Mouse (Mus musculus): ENCODE measurements around the gene Kctd6. TPM values are rescaled to one million over a fixed set of nuclear protein-coding genes. Genes with fewer than 3 reads are reported as not detected.
A peak's percentile ranks its signal among the peaks of the same experiment; 100 is the strongest.

Gene Kctd6
- polyA plus RNA-seq, 1 experiment from 2014 or later, result 15.7 TPM

DNA sequence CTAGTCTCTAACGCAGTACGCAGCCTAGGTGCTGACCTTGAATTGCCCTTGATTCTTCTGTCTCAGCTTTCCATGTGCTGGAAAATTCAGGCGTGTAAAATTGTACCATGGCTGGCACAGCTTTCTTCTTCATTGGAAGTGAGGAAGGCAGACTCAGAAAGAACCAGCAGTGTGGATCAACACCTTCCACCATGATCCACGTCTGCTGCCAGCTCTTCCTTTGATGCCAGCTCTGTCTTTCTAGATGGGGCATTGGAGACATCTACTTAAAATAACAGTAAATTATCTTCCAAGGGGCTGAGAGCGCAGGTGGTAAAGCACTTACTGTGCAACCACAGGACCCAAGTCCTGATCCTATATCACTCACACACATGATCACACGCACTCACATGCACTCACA lies 21.2 kb upstream of the Kctd6 start:
- Histone ChIP-seq H3K4me2 (replicated peaks) (no peak overlapping the region), H3K4me3 (no peak overlapping the region), H3K27me3 (no peaks in the 10 kb centered on the region), H3K27ac (replicated peaks) (no peak overlapping the region), H3K9me3 (no peaks in the 10 kb centered on the region), H3K9ac (replicated peaks) (no peak overlapping the region), H3K36me3 (no peaks in the 10 kb centered on the region), H3K4me1 (no peaks in the 10 kb centered on the region)
- WGBS, result 88% methylated on average over 6 of the region's 6 CpGs
- ATAC-seq (replicated peaks), result no peak

DNA sequence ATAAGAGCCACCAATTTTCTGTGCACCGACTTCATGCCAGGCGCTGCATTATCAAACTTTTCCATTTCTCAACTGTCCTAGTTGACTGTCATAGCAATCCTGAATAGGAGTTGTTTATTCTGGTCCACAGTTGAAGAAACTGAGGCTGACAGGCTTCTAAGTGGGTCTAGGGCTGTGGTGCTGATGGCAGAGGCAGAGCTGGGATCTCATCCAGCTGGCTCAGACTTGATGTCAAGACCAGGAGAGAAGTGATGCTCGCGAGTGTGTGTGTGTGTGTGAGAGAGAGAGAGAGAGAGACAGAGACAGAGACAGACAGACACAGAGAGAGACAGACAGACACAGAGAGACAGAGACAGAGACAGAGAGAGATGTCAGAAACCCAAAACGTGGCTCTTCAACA lies 13.2 kb upstream of the Kctd6 start:
- Histone ChIP-seq H3K4me1 (peaks cover 11% of the 10 kb centered on the region), H3K36me3 (no peaks in the 10 kb centered on the region), H3K4me3 (no peak overlapping the region), H3K27ac (replicated peaks) (no peak overlapping the region), H3K27me3 (no peaks in the 10 kb centered on the region), H3K9me3 (no peaks in the 10 kb centered on the region), H3K9ac (replicated peaks) (no peak overlapping the region), H3K4me2 (replicated peaks) (no peak overlapping the region)
- 45% methylated on average over 5 of the region's 5 CpGs for WGBS
- peak; percentile 63; the same call in 1 of the 2 replicates for ATAC-seq (replicated peaks)

DNA sequence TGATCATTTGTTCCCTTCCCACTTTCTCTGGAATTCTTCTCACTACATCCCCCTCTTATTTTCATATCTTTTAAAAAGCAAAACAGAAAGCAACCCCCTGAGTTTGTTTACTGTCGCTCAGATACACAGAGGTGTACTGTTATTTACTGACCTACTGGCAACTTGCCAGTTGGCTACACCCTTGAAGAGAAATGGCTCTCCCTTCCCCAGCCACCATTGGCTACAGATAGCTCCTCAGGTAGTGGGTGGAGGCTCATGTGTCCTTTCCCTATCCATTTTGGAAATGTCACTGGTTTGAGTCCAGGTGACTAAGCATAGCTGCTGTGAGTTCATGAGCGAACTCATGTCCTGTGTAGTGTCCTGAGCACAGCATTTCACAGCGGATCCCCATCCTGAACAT lies 12.2 kb upstream of the Kctd6 start:
- 80% methylated on average over 3 of the region's 3 CpGs for WGBS

DNA sequence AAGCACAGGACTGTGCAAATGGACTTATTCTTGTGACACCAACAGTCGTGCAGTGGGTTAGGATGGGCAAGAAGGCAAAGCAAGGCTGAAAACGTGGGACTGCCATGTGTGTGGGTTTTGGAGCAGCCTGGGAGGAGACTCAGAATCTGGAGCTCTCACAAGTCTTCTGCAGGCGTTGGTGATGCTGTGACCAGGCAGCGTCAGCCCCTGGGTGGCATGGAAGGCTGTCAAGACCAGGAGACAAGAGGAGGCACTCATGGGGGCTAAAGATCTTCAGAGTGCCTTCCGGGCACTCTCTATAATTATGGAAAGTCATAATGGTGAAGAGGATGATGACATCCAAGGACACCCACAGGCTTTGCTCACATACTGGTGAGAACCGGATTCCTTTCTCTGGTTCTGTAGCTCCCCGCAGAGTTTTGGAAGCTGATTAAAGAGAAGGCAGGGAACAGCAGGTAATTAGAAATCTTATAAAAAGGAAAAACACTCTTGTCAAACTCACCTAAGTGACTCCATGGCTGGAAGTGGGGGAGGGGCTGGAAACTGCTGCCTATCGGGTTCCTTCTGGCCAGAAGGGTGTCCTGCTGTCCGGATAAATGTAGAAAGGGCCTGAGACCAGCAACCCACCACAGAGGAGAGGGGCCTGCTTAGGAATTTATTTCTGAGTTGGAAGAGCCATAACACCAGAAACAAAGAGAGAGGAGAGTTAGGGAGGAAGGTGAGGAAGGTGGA lies 7.6 kb upstream of the Kctd6 start:
- WGBS, result 51% methylated on average over 9 of the region's 9 CpGs
- ATAC-seq (replicated peaks), result no peak
- no peaks in the 10 kb centered on the region for H3K9me3 ChIP-seq

More for the DNA sequence above, 12.2 kb upstream of the Kctd6 start:
- no peaks in the 10 kb centered on the region for H3K27me3 ChIP-seq
- ATAC-seq (replicated peaks), result no peak
- no peaks in the 10 kb centered on the region for H3K9me3 ChIP-seq
- H3K9ac ChIP-seq (replicated peaks), result no peak overlapping the region
- no peaks in the 10 kb centered on the region for H3K36me3 ChIP-seq
- H3K27ac ChIP-seq (replicated peaks), result no peak overlapping the region
- H3K4me1 ChIP-seq, result peaks cover 11% of the 10 kb centered on the region
- no peak overlapping the region for H3K4me3 ChIP-seq
- no peak overlapping the region for H3K4me2 ChIP-seq (replicated peaks)

DNA sequence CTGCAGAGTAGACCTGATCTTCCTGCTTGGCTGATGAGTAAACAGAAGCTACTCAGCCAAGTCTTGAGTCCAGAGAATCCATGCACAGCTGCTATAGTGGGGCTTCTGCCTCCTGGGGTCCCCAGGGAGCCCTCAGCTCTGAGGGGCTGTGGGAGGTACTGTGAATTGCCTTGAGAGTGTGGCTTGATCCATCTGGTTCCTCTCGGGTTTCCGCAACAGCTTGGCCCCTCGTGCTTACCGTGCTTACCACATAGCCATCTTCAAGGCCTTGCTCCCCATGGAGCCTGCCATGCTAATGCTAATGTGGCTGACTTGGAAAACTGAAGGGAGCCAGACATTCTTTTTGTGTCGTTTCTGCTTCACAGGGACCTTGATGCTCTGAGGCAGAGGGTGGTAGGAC lies 6.8 kb upstream of the Kctd6 start:
- ATAC-seq (replicated peaks), result peak; percentile 51; the same call in 1 of the 2 replicates
- Histone ChIP-seq H3K4me1 (peaks cover 16% of the 10 kb centered on the region), H3K36me3 (no peaks in the 10 kb centered on the region), H3K4me2 (replicated peaks) (no peak overlapping the region), H3K4me3 (no peak overlapping the region), H3K27me3 (no peaks in the 10 kb centered on the region), H3K9ac (replicated peaks) (no peak overlapping the region), H3K9me3 (no peaks in the 10 kb centered on the region), H3K27ac (replicated peaks) (peak overlapping the region; percentile 17)
- WGBS, result 15% methylated on average over 5 of the region's 5 CpGs

More for the DNA sequence above, 7.6 kb upstream of the Kctd6 start:
- Histone ChIP-seq H3K4me3 (no peak overlapping the region), H3K27me3 (no peaks in the 10 kb centered on the region), H3K4me2 (replicated peaks) (no peak overlapping the region), H3K4me1 (peaks cover 16% of the 10 kb centered on the region), H3K9ac (replicated peaks) (no peak overlapping the region), H3K36me3 (no peaks in the 10 kb centered on the region), H3K27ac (replicated peaks) (no peak overlapping the region)

DNA sequence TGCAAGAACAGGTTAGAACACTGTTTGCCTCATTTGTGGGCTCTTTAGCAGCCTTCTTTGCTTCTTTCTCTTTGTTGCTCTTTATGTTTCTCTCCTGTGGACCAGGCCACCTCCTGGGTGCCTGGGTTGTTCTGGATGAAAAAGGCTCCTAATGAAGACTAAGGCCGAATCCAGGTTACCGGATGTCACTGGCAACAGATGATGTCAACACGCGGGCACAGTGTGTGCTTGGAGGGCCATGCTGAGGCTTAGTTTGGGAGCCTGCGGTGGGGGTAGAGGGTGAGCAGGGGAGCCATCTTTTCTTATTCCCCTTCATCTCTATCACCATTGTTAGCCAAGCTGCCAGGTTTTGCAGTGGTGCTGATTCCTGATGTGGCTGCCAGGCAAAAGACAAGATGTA lies 6.4 kb upstream of the Kctd6 start:
- Histone ChIP-seq H3K9ac (replicated peaks) (no peak overlapping the region), H3K36me3 (no peaks in the 10 kb centered on the region), H3K9me3 (no peaks in the 10 kb centered on the region), H3K27ac (replicated peaks) (peak overlapping the region; percentile 17; the same call in 1 of the 2 replicates), H3K4me1 (peaks cover 16% of the 10 kb centered on the region), H3K4me3 (no peak overlapping the region), H3K27me3 (no peaks in the 10 kb centered on the region), H3K4me2 (replicated peaks) (no peak overlapping the region)
- ATAC-seq (replicated peaks), result no peak
- WGBS, result 56% methylated on average over 5 of the region's 5 CpGs

DNA sequence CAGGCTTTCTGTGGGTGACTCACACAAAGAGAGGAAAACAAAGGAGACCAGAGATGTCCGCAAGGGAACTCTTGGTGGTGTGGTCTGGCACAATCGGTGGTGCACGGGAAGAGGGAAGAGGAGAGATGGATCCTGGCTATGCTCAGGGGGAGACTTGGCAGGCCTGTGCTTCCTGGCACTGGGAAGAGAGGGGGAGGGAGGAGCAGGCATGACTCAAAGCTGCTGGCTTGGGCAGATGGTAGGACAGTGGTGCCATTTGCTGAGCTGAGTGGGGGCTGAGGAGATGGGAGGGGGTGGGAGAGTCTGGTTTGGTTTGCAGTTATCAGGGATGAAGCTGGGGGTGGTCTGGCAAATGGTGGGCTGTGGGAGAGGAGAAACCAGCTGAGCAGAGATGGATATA lies 5.1 kb upstream of the Kctd6 start:
- H3K27ac ChIP-seq (replicated peaks), result peak overlapping the region; percentile 63
- H3K4me3 ChIP-seq, result no peak overlapping the region
- WGBS, result 49% methylated on average over 3 of the region's 3 CpGs
- peak; percentile 55 for ATAC-seq (replicated peaks)
- H3K9ac ChIP-seq (replicated peaks), result no peak overlapping the region
- H3K27me3 ChIP-seq, result no peaks in the 10 kb centered on the region
- no peak overlapping the region for H3K4me2 ChIP-seq (replicated peaks)
- H3K36me3 ChIP-seq, result no peaks in the 10 kb centered on the region
- no peaks in the 10 kb centered on the region for H3K9me3 ChIP-seq
- peaks cover 18% of the 10 kb centered on the region for H3K4me1 ChIP-seq

DNA sequence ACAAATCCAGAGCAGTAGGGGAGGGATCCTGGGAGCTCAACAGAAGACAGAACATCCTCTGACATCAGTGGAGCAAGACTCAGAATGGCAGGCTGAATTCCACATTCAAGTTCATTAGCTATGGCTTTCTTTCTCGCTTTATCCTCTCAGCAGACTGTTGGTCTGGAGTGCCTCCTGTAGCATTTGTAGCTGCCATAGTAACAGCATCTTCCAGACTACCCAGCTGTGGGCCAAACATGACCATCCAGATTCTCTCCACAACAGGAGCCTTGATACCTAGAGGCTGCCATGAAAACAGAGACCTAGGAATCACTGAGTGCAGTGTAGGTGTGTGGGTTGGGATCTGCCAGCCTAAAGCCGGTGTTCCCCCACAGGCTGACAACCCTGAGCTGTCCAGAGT lies 4.0 kb upstream of the Kctd6 start:
- ATAC-seq (replicated peaks), result no peak
- H3K27me3 ChIP-seq, result no peaks in the 10 kb centered on the region
- 87% methylated on average over 2 of the region's 2 CpGs for WGBS

DNA sequence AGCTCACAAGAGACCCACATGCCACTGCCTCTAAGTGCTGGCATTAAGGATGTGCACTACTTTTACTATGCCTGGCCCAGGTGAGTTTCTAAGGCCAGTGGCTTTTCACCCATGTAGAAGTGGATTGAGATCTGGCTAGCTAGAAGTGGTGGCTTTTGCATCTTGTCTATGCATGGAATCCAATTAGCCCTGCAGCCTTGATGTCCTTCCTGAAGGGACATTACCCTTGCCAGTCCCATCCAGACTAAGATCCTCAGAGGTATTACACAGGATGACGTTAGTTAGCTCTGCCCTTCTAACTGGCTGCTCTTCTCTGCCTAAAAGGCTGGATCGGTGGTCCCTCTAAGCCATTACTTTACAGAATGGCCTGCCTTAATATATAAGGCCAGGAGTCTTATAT lies 944 bp upstream of the Kctd6 start:
- Histone ChIP-seq H3K36me3 (no peaks in the 10 kb centered on the region), H3K9me3 (no peaks in the 10 kb centered on the region), H3K9ac (replicated peaks) (no peak overlapping the region), H3K4me1 (peaks cover 40% of the 10 kb centered on the region), H3K27me3 (no peaks in the 10 kb centered on the region), H3K4me2 (replicated peaks) (no peak overlapping the region), H3K27ac (replicated peaks) (no peak overlapping the region), H3K4me3 (no peak overlapping the region)
- WGBS, result 67% methylated on average over 2 of the region's 2 CpGs
- ATAC-seq (replicated peaks), result no peak

More for the DNA sequence above, 4.0 kb upstream of the Kctd6 start:
- no peak overlapping the region for H3K27ac ChIP-seq (replicated peaks)
- H3K4me3 ChIP-seq, result no peak overlapping the region
- no peaks in the 10 kb centered on the region for H3K36me3 ChIP-seq
- no peak overlapping the region for H3K9ac ChIP-seq (replicated peaks)
- peaks cover 22% of the 10 kb centered on the region for H3K4me1 ChIP-seq
- no peak overlapping the region for H3K4me2 ChIP-seq (replicated peaks)
- H3K9me3 ChIP-seq, result no peaks in the 10 kb centered on the region

DNA sequence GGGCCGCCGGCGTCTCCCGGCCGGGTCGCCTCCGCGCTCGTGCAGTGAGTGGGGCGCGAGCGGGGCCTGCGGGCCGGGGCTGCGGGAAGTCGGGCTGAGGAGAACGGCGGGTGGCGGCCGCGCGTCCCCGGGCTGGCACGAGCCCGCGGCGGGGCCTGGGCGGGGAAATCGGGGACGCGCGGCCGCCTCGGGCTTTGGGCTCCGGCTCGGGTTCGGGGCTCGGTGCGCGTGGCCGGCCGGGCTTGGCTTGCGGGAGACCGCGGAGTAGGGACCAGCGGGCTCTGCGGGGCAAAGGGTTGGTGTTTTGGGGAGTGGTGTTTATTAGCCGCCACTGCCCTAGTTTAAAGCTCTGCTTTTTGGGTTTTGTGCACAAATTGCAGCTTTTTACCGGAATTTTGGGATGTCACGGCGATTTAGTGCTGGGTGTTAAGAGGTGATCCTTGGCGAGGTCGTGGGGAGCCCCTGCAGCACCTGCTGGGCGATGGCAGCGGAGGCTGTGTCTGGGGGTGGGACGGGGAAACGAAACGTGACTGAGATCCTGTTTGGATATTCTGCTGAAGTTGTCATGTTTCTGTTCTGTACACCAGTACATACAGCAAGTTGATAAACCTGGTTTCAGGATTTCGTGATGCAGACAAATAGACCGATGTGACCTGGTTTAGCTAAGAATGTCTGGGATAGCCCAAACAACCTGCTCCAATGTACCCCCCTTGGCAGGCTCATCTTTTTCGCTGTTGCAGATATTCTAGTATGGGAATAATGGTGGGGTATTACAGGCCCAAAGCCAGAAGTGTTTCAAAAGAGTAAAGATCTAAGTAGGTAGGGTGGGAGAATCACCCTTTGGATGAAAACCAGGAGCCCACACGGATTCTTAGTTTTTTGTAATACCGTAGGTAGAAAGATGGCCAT lies 613 bp downstream of the Kctd6 start:
- 2% methylated on average over 63 of the region's 63 CpGs for WGBS
- Histone ChIP-seq H3K27me3 (no peaks in the 10 kb centered on the region), H3K4me1 (peaks cover 40% of the 10 kb centered on the region), H3K4me2 (replicated peaks) (peak overlapping the region; percentile 65), H3K4me3 (peak overlapping the region; percentile 62), H3K27ac (replicated peaks) (peak overlapping the region; percentile 94), H3K36me3 (no peaks in the 10 kb centered on the region), H3K9ac (replicated peaks) (peak overlapping the region; percentile 83), H3K9me3 (no peaks in the 10 kb centered on the region)
- peak; percentile 77 for ATAC-seq (replicated peaks)

DNA sequence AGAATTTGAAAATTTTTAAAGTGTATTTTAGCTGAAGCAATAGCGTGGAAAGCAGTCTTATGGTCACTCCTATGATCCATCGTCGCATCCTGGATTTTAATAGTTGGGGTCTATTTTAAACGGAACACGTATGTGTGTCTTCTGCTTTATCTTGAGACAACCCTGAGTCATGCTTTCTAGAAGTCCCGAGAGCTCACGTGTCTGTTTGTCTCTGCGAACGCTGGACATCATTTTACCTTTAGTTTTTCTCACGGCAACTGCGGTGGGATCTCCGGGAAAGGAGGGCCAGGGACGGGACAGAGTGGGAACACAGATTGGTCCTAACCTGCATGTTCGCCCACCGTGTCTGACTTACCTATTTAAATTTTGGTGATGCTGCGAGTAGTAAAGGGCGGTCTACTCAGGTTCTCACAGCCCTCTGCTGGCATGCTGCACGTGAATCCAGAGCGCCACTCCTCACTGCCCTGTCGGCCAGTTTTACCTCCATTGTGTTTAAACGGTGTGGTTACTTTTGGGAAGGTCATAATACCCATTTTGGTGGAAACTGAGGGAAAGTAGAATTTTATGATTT lies 1.4 kb downstream of the Kctd6 start:
- Histone ChIP-seq H3K4me3 (peak overlapping the region; percentile 62), H3K4me1 (peaks cover 42% of the 10 kb centered on the region), H3K27me3 (no peaks in the 10 kb centered on the region), H3K9ac (replicated peaks) (0 out of 2 replicates have a peak overlapping the region, but pooled peaks have one; percentile 18), H3K36me3 (no peaks in the 10 kb centered on the region), H3K27ac (replicated peaks) (no peak overlapping the region), H3K9me3 (no peaks in the 10 kb centered on the region), H3K4me2 (replicated peaks) (peak overlapping the region; percentile 65)
- no peak for ATAC-seq (replicated peaks)
- 13% methylated on average over 21 of the region's 21 CpGs for WGBS

DNA sequence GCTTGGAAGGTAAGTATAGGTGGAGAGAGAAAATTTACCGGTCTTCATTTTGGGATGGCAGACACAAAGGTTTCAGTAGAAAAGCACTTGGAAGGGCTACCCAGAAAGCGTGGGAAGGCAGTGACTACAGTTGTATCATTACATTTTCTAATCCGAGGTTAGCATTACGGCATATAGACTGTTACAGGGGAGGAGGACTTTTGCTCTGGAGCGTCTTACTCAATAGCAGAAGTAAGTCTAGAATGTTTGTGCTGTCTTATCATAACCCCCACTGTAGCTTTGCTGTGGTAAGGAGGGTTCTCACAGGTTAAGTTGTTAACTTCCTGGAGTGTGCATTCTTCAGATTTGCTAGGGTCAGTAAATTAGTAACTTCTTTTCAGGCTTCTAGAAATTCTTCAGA lies 2.2 kb downstream of the Kctd6 start:
- Histone ChIP-seq H3K36me3 (no peaks in the 10 kb centered on the region), H3K9ac (replicated peaks) (no peak overlapping the region), H3K4me3 (peak overlapping the region; percentile 62), H3K27ac (replicated peaks) (no peak overlapping the region), H3K9me3 (no peaks in the 10 kb centered on the region), H3K27me3 (no peaks in the 10 kb centered on the region), H3K4me2 (replicated peaks) (peak overlapping the region; percentile 65), H3K4me1 (peaks cover 42% of the 10 kb centered on the region)
- 52% methylated on average over 5 of the region's 5 CpGs for WGBS
- no peak for ATAC-seq (replicated peaks)

Data from forebrain, embryonic 15.5 days (tissue).